Mouse (Mus musculus) embryonic facial prominence, embryonic 12.5 days (tissue): ENCODE measurements at regions not wholly inside any gene's neighbourhood (a gene's known extent, or its start where the extent isn't known, plus 50 kb on each side); places are given as distances from the start of the nearest gene placed in this dataset.

Experiments
- ATAC-seq: fragments of 200-750 bp; cut with Nextera tagmentation; 2 replicates; pipeline ENCODE4 v1.8.0; 2017; ENCODE audit not compliant: insufficient number of reproducible peaks, insufficient read depth, low FRiP score, low TSS enrichment
- H3K27ac ChIP-seq: fragments of 300-500 bp; sonication (generic); 2 replicates; pipeline ENCODE4 v1.5.1; 2016; ENCODE audit warnings: mild to moderate bottlenecking
- H3K27me3 ChIP-seq: fragments of 300-500 bp; sonication (generic); 2 replicates; pipeline ENCODE4 v1.6.1; 2016; ENCODE audit warnings: mild to moderate bottlenecking, moderate library complexity
- H3K36me3 ChIP-seq: fragments of 300-500 bp; sonication (generic); 2 replicates; pipeline ENCODE4 v1.6.1; 2016; ENCODE audit warnings: mild to moderate bottlenecking
- H3K4me1 ChIP-seq: fragments of 300-500 bp; sonication (generic); 2 replicates; pipeline ENCODE4 v1.6.1; 2016
- H3K4me2 ChIP-seq: fragments of 300-500 bp; sonication (generic); replicated peaks from 2 replicates; pipeline ENCODE4 v1.6.1; 2016; ENCODE audit warnings: mild to moderate bottlenecking, moderate library complexity
- H3K4me3 ChIP-seq: fragments of 300-500 bp; sonication (generic); 2 replicates; pipeline ENCODE4 v1.5.1; 2016; ENCODE audit warnings: mild to moderate bottlenecking
- H3K9ac ChIP-seq: fragments of 300-500 bp; sonication (generic); 2 replicates; pipeline ENCODE4 v1.6.1; 2016; ENCODE audit warnings: mild to moderate bottlenecking, moderate library complexity
- H3K9me3 ChIP-seq: fragments of 300-500 bp; sonication (generic); 2 replicates; pipeline ENCODE4 v1.6.1; 2016; ENCODE audit warnings: mild to moderate bottlenecking, moderate library complexity
- WGBS: fragments of 180-500 bp; shearing (Covaris S2); methylation state at CpG from one replicate; pipeline ENCODE4 v1.1.7; 2016; 5-methylcytosine and 5-hydroxymethylcytosine counted together

GRCm38 (mm10) chr4:12837097-12837426, 665.2 kb upstream of the Fam92a start:
- no peaks in the 10 kb centered on the region for H3K9me3 ChIP-seq

GRCm38 (mm10) chr4:12836326-12837096, 664.7 kb upstream of the Fam92a start:
- Histone ChIP-seq H3K9me3 (no peaks in the 10 kb centered on the region), H3K27ac (no peak overlapping the region), H3K36me3 (no peaks in the 10 kb centered on the region), H3K4me1 (no peaks in the 10 kb centered on the region), H3K4me3 (no peak overlapping the region), H3K27me3 (no peaks in the 10 kb centered on the region), H3K9ac (no peak overlapping the region), H3K4me2 (no peak overlapping the region)
- no peak for ATAC-seq
- WGBS, result 50% methylated on average over 4 of the region's 4 CpGs

More at GRCm38 (mm10) chr4:12837097-12837426, 665.2 kb upstream of the Fam92a start:
- ATAC-seq, result no peak
- Histone ChIP-seq H3K4me3 (no peak overlapping the region), H3K4me2 (no peak overlapping the region), H3K4me1 (no peaks in the 10 kb centered on the region), H3K36me3 (no peaks in the 10 kb centered on the region), H3K9ac (no peak overlapping the region), H3K27me3 (no peaks in the 10 kb centered on the region), H3K27ac (no peak overlapping the region)
- 60% methylated on average over 1 of the region's 1 CpGs for WGBS

GRCm38 (mm10) chr4:12826419-12826818, 654.6 kb upstream of the Fam92a start:
- ATAC-seq, result no peak
- 97% methylated on average over 1 of the region's 1 CpGs for WGBS

GRCm38 (mm10) chr4:12814251-12814650, 642.4 kb upstream of the Fam92a start:
- no peaks in the 10 kb centered on the region for H3K27me3 ChIP-seq
- H3K9me3 ChIP-seq, result no peaks in the 10 kb centered on the region
- H3K4me1 ChIP-seq, result no peaks in the 10 kb centered on the region
- H3K4me2 ChIP-seq, result no peak overlapping the region
- ATAC-seq, result no peak
- H3K27ac ChIP-seq, result no peak overlapping the region
- H3K9ac ChIP-seq, result no peak overlapping the region
- H3K36me3 ChIP-seq, result no peaks in the 10 kb centered on the region
- whole genome bisulfite sequencing, result 92% methylated on average over 2 of the region's 2 CpGs
- H3K4me3 ChIP-seq, result no peak overlapping the region

More at GRCm38 (mm10) chr4:12826419-12826818, 654.6 kb upstream of the Fam92a start:
- Histone ChIP-seq H3K4me3 (no peak overlapping the region), H3K4me2 (no peak overlapping the region), H3K36me3 (no peaks in the 10 kb centered on the region), H3K9me3 (no peaks in the 10 kb centered on the region), H3K27me3 (no peaks in the 10 kb centered on the region), H3K4me1 (no peaks in the 10 kb centered on the region), H3K9ac (no peak overlapping the region), H3K27ac (no peak overlapping the region)

GRCm38 (mm10) chr4:12801186-12801585, 629.4 kb upstream of the Fam92a start:
- Histone ChIP-seq H3K9me3 (no peaks in the 10 kb centered on the region), H3K9ac (no peak overlapping the region), H3K4me2 (no peak overlapping the region), H3K4me1 (no peaks in the 10 kb centered on the region), H3K27me3 (no peaks in the 10 kb centered on the region), H3K4me3 (no peak overlapping the region), H3K27ac (no peak overlapping the region), H3K36me3 (no peaks in the 10 kb centered on the region)
- 88% methylated on average over 3 of the region's 3 CpGs for WGBS
- no peak for ATAC-seq

GRCm38 (mm10) chr4:12799564-12799963, 627.7 kb upstream of the Fam92a start:
- 55% methylated on average over 5 of the region's 5 CpGs for WGBS
- Histone ChIP-seq H3K4me1 (no peaks in the 10 kb centered on the region), H3K27me3 (no peaks in the 10 kb centered on the region), H3K9ac (no peak overlapping the region), H3K36me3 (no peaks in the 10 kb centered on the region), H3K9me3 (no peaks in the 10 kb centered on the region), H3K27ac (no peak overlapping the region), H3K4me2 (no peak overlapping the region), H3K4me3 (no peak overlapping the region)
- ATAC-seq, result no peak

- no peak overlapping the region for H3K27ac ChIP-seq
- 74% methylated on average over 11 of the region's 11 CpGs for WGBS
Observed at GRCm38 (mm10) chr4:12792764-12793422, 621.1 kb upstream of the Fam92a start.

GRCm38 (mm10) chr4:12791786-12792674, 620.2 kb upstream of the Fam92a start:
- Histone ChIP-seq H3K9ac (no peak overlapping the region), H3K4me2 (no peak overlapping the region), H3K4me1 (peaks cover 12% of the 10 kb centered on the region), H3K9me3 (no peaks in the 10 kb centered on the region), H3K4me3 (no peak overlapping the region), H3K36me3 (no peaks in the 10 kb centered on the region), H3K27ac (no peak overlapping the region), H3K27me3 (no peaks in the 10 kb centered on the region)
- no peak for ATAC-seq
- 69% methylated on average over 9 of the region's 9 CpGs for WGBS

More at GRCm38 (mm10) chr4:12792764-12793422, 621.1 kb upstream of the Fam92a start:
- Histone ChIP-seq H3K4me1 (peaks cover 12% of the 10 kb centered on the region), H3K9ac (no peak overlapping the region), H3K9me3 (no peaks in the 10 kb centered on the region), H3K4me3 (no peak overlapping the region), H3K36me3 (no peaks in the 10 kb centered on the region), H3K4me2 (no peak overlapping the region), H3K27me3 (no peaks in the 10 kb centered on the region)
- no peak for ATAC-seq

- Histone ChIP-seq H3K9ac (no peak overlapping the region), H3K4me3 (no peak overlapping the region), H3K27me3 (no peaks in the 10 kb centered on the region), H3K27ac (no peak overlapping the region), H3K36me3 (no peaks in the 10 kb centered on the region), H3K4me2 (no peak overlapping the region), H3K4me1 (peaks cover 12% of the 10 kb centered on the region; the same call in 1 of the 2 replicates), H3K9me3 (no peaks in the 10 kb centered on the region)
- WGBS, result 83% methylated on average over 4 of the region's 4 CpGs
- no peak for ATAC-seq
Observed at GRCm38 (mm10) chr4:12785840-12786239, 614.0 kb upstream of the Fam92a start.

- Histone ChIP-seq H3K9me3 (no peaks in the 10 kb centered on the region), H3K27ac (no peak overlapping the region), H3K4me1 (peaks cover 12% of the 10 kb centered on the region; the same call in 1 of the 2 replicates), H3K4me3 (no peak overlapping the region), H3K4me2 (no peak overlapping the region), H3K36me3 (no peaks in the 10 kb centered on the region), H3K27me3 (no peaks in the 10 kb centered on the region), H3K9ac (no peak overlapping the region)
- no peak for ATAC-seq
- 76% methylated on average over 3 of the region's 3 CpGs for WGBS
Observed at GRCm38 (mm10) chr4:12784479-12784878, 612.7 kb upstream of the Fam92a start.

GRCm38 (mm10) chr4:12784068-12784467, 612.3 kb upstream of the Fam92a start:
- no peak for ATAC-seq
- no peaks in the 10 kb centered on the region for H3K27me3 ChIP-seq
- H3K4me1 ChIP-seq, result peaks cover 12% of the 10 kb centered on the region; the same call in 1 of the 2 replicates
- H3K4me2 ChIP-seq, result no peak overlapping the region
- H3K4me3 ChIP-seq, result no peak overlapping the region
- H3K9me3 ChIP-seq, result no peaks in the 10 kb centered on the region
- H3K27ac ChIP-seq, result no peak overlapping the region
- no peak overlapping the region for H3K9ac ChIP-seq
- WGBS, result 78% methylated on average over 11 of the region's 11 CpGs
- no peaks in the 10 kb centered on the region for H3K36me3 ChIP-seq
